Mouse (Mus musculus) neural tube, embryonic 13.5 days (tissue): Measurements from ENCODE around the gene Colgalt2. TPM values are rescaled to one million over a fixed set of nuclear protein-coding genes. Genes with fewer than 3 reads are reported as not detected.

Experiments used
- ATAC-seq: fragments of 200-750 bp; cut with Nextera tagmentation; 2 replicates; pipeline ENCODE4 v1.8.0; 2017; ENCODE audit warnings: low read depth, mild to moderate bottlenecking, moderate TSS enrichment, moderate library complexity
- H3K27ac ChIP-seq: fragments of 300-500 bp; sonication (generic); replicated peaks from 2 replicates; pipeline ENCODE4 v1.5.1; 2015; ENCODE audit warnings: moderate library complexity, mild to moderate bottlenecking, inconsistent platforms
- H3K27me3 ChIP-seq: fragments of 300-500 bp; sonication (generic); 2 replicates; pipeline ENCODE4 v1.6.1; 2015; ENCODE audit warnings: mild to moderate bottlenecking, inconsistent platforms
- H3K36me3 ChIP-seq: fragments of 300-500 bp; sonication (generic); 2 replicates; pipeline ENCODE4 v1.6.1; 2015; ENCODE audit warnings: mild to moderate bottlenecking, inconsistent platforms
- H3K4me1 ChIP-seq: fragments of 300-500 bp; sonication (generic); replicated peaks from 2 replicates; pipeline ENCODE4 v1.6.1; 2015; ENCODE audit warnings: inconsistent platforms
- H3K4me2 ChIP-seq: fragments of 300-500 bp; sonication (generic); 2 replicates; pipeline ENCODE4 v1.6.1; 2015; ENCODE audit warnings: inconsistent platforms, mild to moderate bottlenecking, moderate library complexity
- H3K4me3 ChIP-seq: fragments of 300-500 bp; sonication (generic); 2 replicates; pipeline ENCODE4 v1.5.1; 2015; ENCODE audit warnings: mild to moderate bottlenecking, inconsistent platforms
- H3K9ac ChIP-seq: fragments of 300-500 bp; sonication (generic); 2 replicates; pipeline ENCODE4 v1.6.1; 2015; ENCODE audit warnings: moderate library complexity, mild to moderate bottlenecking, inconsistent platforms
- H3K9me3 ChIP-seq: fragments of 300-500 bp; sonication (generic); 2 replicates; pipeline ENCODE4 v1.6.1; 2016; ENCODE audit warnings: inconsistent platforms
- WGBS: fragments of 180-500 bp; shearing (Covaris S2); methylation state at CpG from one replicate; pipeline ENCODE4 v1.1.7; 2015; 5-methylcytosine and 5-hydroxymethylcytosine counted together
- polyA plus RNA-seq: library from polyadenylated mRNA; unstranded; fragments of >200 nt; fragmentation: Nextera tagmentation; extraction: Ambion mirVana; gene quantifications from 2 replicates; pipeline ENCODE4 v1.2.1, GENCODE M21; 2015

The Colgalt2 gene
- polyA plus RNA-seq, 1 experiment from 2014 or later: 3.8 TPM

DNA sequence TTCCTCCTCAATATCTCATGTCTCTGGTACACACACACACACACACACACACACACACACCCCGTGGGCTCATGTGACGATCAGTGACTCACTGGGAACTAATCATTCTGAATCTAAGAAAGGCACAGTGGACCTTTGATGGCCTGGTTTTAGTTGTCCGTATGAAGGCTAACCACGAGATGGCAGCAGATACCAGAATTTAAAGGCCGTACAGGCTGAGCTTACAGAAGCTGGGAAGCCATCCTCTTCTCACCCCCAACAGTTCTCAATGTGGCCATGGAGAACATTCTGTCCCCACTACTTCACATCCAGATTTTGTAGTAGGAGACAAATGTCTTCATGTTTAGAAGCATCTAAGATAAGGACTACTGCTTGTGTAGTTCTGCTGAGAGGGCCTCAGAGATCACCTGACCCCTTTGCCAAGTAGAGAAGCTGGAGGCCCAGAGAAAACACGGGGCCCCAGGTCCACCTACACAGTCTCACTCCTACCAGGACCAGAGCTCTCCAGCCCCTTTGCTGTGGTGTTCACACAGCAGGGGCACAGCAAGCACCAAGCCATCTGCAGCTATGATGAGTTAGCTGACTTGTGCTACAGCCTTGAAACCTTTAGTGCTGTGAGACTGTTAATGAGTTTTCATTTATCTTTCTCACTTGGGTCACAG is 125.5 kb downstream of the Colgalt2 start:
- Histone ChIP-seq H3K4me3 (no peak overlapping the region), H3K27ac (peak overlapping the region; percentile 54)

DNA sequence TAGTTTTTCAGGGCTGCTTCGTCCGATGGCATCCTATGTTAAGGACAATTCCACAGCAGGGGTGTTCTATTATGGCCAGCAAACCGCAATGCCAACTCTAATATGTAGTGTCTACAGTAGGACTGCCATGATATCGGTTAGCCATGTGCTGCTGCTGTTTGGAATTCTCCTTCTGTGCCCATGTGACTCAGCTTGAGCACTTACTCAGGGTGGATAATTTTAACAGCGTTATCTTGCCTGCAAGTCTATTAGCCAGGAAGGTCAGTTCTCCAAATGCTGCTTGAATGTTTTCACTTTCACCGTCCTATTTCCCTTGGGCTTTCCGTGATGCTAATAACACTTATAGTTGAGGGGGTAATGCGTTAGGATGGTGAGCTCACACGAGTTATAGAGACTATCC is 126.5 kb downstream of the Colgalt2 start:
- 67% methylated on average over 9 of the region's 9 CpGs for WGBS
- no peak overlapping the region for H3K9ac ChIP-seq
- no peaks in the 10 kb centered on the region for H3K27me3 ChIP-seq
- H3K4me3 ChIP-seq: no peak overlapping the region
- peaks cover 5% of the 10 kb centered on the region for H3K4me1 ChIP-seq
- H3K27ac ChIP-seq: no peak overlapping the region
- no peak for ATAC-seq
- no peaks in the 10 kb centered on the region for H3K9me3 ChIP-seq
- H3K36me3 ChIP-seq: peaks cover 29% of the 10 kb centered on the region
- no peak overlapping the region for H3K4me2 ChIP-seq

More for the DNA sequence above, 125.5 kb downstream of the Colgalt2 start:
- H3K9me3 ChIP-seq: no peaks in the 10 kb centered on the region
- no peaks in the 10 kb centered on the region for H3K27me3 ChIP-seq
- no peak overlapping the region for H3K4me2 ChIP-seq
- H3K4me1 ChIP-seq: peaks cover 5% of the 10 kb centered on the region
- peak; percentile 79; the same call in 1 of the 2 replicates for ATAC-seq
- WGBS: 31% methylated on average over 6 of the region's 6 CpGs
- peaks cover 31% of the 10 kb centered on the region for H3K36me3 ChIP-seq
- H3K9ac ChIP-seq: no peak overlapping the region

- no peak for ATAC-seq
- H3K9ac ChIP-seq: no peak overlapping the region
- peaks cover 23% of the 10 kb centered on the region for H3K36me3 ChIP-seq
- WGBS: 88% methylated on average over 6 of the region's 6 CpGs
- H3K9me3 ChIP-seq: no peaks in the 10 kb centered on the region
- H3K4me2 ChIP-seq: no peak overlapping the region
- peaks cover 5% of the 10 kb centered on the region for H3K4me1 ChIP-seq
- H3K4me3 ChIP-seq: no peak overlapping the region
- H3K27ac ChIP-seq: no peak overlapping the region
- H3K27me3 ChIP-seq: no peaks in the 10 kb centered on the region
Observed at GRCm38 (mm10) chr1:152528214-152528613, 128.6 kb downstream of the Colgalt2 start.

DNA sequence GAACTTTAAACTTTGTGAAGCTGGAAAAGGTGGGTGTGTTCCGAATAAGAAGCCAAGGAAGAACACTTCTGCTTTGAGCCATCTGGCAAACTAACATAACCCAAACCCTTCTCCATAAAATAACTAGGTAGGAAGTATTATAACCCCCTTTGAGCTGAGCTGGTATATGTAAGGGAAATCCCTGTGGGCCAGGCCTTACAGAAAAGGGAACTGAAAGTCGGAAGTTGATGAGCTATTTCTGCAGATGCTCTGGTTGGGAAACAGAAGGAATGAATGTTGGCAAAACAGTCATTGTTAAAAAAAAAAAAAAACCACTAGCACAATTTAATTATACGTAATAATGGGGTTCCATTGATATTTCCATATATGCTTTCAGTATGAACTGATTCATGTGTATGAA is 129.1 kb downstream of the Colgalt2 start:
- Histone ChIP-seq H3K4me2 (no peak overlapping the region), H3K27ac (no peak overlapping the region), H3K36me3 (peaks cover 22% of the 10 kb centered on the region), H3K4me1 (peaks cover 5% of the 10 kb centered on the region), H3K27me3 (no peaks in the 10 kb centered on the region), H3K9ac (no peak overlapping the region), H3K4me3 (no peak overlapping the region), H3K9me3 (no peaks in the 10 kb centered on the region)
- ATAC-seq: no peak
- 93% methylated on average over 3 of the region's 3 CpGs for WGBS

- Histone ChIP-seq H3K9me3 (no peaks in the 10 kb centered on the region), H3K36me3 (peaks cover 13% of the 10 kb centered on the region; the same call in 1 of the 2 replicates), H3K9ac (no peak overlapping the region), H3K4me3 (no peak overlapping the region), H3K27ac (no peak overlapping the region), H3K4me1 (no peaks in the 10 kb centered on the region), H3K4me2 (no peak overlapping the region), H3K27me3 (no peaks in the 10 kb centered on the region)
- no peak for ATAC-seq
- WGBS: 74% methylated on average over 15 of the region's 15 CpGs
Observed at GRCm38 (mm10) chr1:152531498-152531897, 131.9 kb downstream of the Colgalt2 start.

DNA sequence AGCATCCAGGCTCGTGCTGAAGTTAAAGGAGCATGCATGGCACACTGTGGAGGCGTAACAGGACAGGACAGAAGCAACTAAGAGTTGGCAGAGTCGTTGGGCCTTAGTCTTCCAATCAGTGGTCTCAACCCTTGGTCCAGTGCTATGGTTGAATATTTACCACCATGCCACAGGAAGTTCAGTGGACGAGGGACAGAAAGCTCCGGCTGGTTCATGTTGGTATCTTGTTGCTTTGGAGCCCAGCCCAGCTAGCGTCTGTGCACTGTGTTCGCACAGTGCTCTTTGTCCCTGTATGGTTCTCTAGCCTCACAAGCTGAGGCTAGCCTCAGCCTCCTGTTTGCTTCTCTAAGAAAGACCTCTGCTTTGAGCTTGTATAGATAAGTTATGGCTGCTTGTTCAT is 134.9 kb downstream of the Colgalt2 start:
- no peaks in the 10 kb centered on the region for H3K27me3 ChIP-seq
- H3K9ac ChIP-seq: no peak overlapping the region
- no peak overlapping the region for H3K4me3 ChIP-seq
- 93% methylated on average over 7 of the region's 7 CpGs for WGBS
- H3K27ac ChIP-seq: no peak overlapping the region
- no peaks in the 10 kb centered on the region for H3K4me1 ChIP-seq
- ATAC-seq: no peak
- no peaks in the 10 kb centered on the region for H3K9me3 ChIP-seq
- H3K4me2 ChIP-seq: no peak overlapping the region
- H3K36me3 ChIP-seq: peaks cover 21% of the 10 kb centered on the region

GRCm38 (mm10) chr1:152536416-152537018 is 136.9 kb downstream of the Colgalt2 start:
- H3K9me3 ChIP-seq: no peaks in the 10 kb centered on the region
- H3K9ac ChIP-seq: no peak overlapping the region
- H3K4me2 ChIP-seq: no peak overlapping the region
- WGBS: 47% methylated on average over 16 of the region's 16 CpGs
- H3K27ac ChIP-seq: no peak overlapping the region
- no peaks in the 10 kb centered on the region for H3K4me1 ChIP-seq
- ATAC-seq: peak; percentile 36; the same call in 1 of the 2 replicates
- peaks cover 18% of the 10 kb centered on the region for H3K36me3 ChIP-seq
- no peak overlapping the region for H3K4me3 ChIP-seq
- no peaks in the 10 kb centered on the region for H3K27me3 ChIP-seq

DNA sequence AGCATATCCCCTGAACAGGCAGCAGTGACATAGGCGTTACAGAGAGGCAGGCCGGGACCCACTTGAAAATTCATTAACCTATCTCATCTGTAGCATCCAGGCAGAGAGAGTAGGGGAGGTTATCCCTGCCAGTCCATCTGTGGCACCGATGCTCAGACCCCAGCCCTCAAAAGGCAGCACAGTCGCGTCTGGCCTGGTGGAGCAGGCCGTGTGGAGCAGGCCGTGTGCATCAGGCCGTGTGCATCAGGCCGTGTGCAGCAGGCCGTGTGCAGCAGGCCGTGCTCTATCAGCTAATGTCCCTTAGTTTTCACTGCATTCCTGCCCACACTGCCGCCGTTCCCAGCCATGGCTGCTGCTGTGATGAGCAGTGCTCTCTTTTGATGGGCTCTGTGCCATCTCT is 137.6 kb downstream of the Colgalt2 start:
- Histone ChIP-seq H3K9ac (no peak overlapping the region), H3K27ac (0 out of 2 replicates have a peak overlapping the region, but pooled peaks have one; percentile 3), H3K36me3 (peaks cover 18% of the 10 kb centered on the region), H3K4me2 (no peak overlapping the region), H3K4me1 (no peaks in the 10 kb centered on the region), H3K27me3 (no peaks in the 10 kb centered on the region), H3K4me3 (no peak overlapping the region), H3K9me3 (no peaks in the 10 kb centered on the region)
- ATAC-seq: peak; percentile 40; the same call in 1 of the 2 replicates
- WGBS: 73% methylated on average over 13 of the region's 13 CpGs

- no peak for ATAC-seq
- peaks cover 26% of the 10 kb centered on the region for H3K36me3 ChIP-seq
- no peak overlapping the region for H3K4me3 ChIP-seq
- H3K27ac ChIP-seq: no peak overlapping the region
- no peaks in the 10 kb centered on the region for H3K9me3 ChIP-seq
- no peaks in the 10 kb centered on the region for H3K27me3 ChIP-seq
- H3K4me2 ChIP-seq: no peak overlapping the region
- H3K4me1 ChIP-seq: no peaks in the 10 kb centered on the region
- H3K9ac ChIP-seq: no peak overlapping the region
- WGBS: 95% methylated on average over 4 of the region's 4 CpGs
Observed at GRCm38 (mm10) chr1:152538817-152539216, 139.2 kb downstream of the Colgalt2 start.

- Histone ChIP-seq H3K4me3 (no peak overlapping the region), H3K27ac (no peak overlapping the region), H3K27me3 (no peaks in the 10 kb centered on the region), H3K36me3 (peaks cover 29% of the 10 kb centered on the region), H3K4me2 (no peak overlapping the region), H3K9me3 (no peaks in the 10 kb centered on the region), H3K9ac (no peak overlapping the region), H3K4me1 (no peaks in the 10 kb centered on the region)
- 92% methylated on average over 3 of the region's 3 CpGs for WGBS
- ATAC-seq: no peak
Observed at GRCm38 (mm10) chr1:152540304-152540887, 140.8 kb downstream of the Colgalt2 start.

DNA sequence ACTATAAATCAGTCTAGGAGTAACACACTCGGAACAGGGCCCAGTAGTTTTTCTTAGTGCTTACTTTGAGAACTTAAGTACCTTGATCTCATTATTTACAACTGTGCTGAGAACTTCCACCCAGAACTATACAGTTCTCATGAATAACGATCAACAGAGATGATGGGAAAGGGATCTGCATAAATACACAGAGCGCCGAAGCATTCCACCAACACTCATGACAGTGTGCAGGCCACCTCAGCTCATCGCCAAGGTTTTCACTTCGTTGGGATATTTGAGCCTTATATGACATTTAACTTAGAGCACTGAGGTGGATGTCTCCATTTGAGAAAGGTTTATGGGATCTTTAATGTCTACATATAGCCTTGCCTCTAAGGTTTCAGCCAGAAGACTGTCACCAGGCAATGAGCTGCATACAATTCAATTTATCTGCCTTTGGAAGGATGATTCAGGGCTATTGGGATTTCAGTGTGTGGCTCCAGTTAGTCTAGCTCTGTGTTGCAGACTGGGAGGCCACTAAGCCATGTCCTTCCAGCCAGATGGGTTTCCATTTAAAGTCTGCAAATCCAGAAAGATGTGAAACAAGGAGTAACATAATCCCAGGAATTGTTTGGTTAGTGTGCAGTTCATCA is 143.2 kb downstream of the Colgalt2 start:
- H3K4me2 ChIP-seq: no peak overlapping the region
- H3K36me3 ChIP-seq: peaks cover 33% of the 10 kb centered on the region
- no peak for ATAC-seq
- WGBS: 88% methylated on average over 6 of the region's 6 CpGs
- no peak overlapping the region for H3K27ac ChIP-seq
- no peak overlapping the region for H3K9ac ChIP-seq
- H3K4me3 ChIP-seq: no peak overlapping the region
- H3K27me3 ChIP-seq: no peaks in the 10 kb centered on the region
- H3K9me3 ChIP-seq: no peaks in the 10 kb centered on the region
- H3K4me1 ChIP-seq: no peaks in the 10 kb centered on the region

DNA sequence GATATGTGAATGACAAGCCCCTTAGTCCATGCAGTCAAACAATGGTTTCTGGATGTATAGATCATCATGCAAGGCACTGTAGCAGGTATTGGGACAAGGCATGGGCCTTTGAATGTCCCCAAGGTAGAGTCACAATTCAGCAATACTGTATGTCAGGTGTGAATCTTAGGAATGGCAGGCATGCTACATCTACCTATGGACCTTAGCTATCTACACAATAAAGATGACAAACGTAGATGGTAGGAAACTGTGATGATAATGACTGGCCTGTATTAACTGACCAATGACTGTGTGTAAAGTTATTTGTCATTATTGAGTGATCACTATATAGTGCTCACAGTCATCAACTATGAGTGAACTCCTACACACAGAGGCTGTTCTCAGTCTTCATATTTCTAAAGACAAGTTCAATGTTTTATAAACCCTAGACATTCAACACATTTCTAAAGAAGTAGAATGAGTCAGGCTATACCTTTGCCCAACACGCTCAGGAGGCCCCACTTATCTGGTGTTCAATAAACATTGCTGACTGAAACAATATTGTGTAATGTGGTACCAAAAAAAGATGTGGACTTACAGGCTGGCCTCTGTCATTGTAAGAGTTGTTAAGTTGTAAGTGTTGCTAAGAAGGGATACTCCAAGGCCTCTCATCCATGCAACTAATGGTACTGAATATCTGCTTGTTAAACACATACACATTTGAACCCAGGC is 144.0 kb downstream of the Colgalt2 start:
- 94% methylated on average over 2 of the region's 2 CpGs for WGBS
- Histone ChIP-seq H3K4me2 (no peak overlapping the region), H3K9ac (no peak overlapping the region), H3K4me1 (no peaks in the 10 kb centered on the region), H3K27ac (no peak overlapping the region), H3K27me3 (no peaks in the 10 kb centered on the region), H3K9me3 (no peaks in the 10 kb centered on the region), H3K4me3 (no peak overlapping the region), H3K36me3 (peaks cover 33% of the 10 kb centered on the region)
- ATAC-seq: no peak
